Mouse (Mus musculus): ENCODE data around the gene Polr3gl. TPM values are rescaled to one million over a fixed set of nuclear protein-coding genes. Genes with fewer than 3 reads are reported as not detected.

Polr3gl gene
- 111 and 129 TPM in 2 replicates for polyA plus RNA-seq (2012; ENCODE audit: insufficient read depth, insufficient read length, missing spikeins)

- Histone ChIP-seq H3K4me3 (ENCODE audit: insufficient read depth, low read length) (peak within 1 kb of the TSS; percentile 80), H3K27ac (ENCODE audit: insufficient read depth, low read depth, low read length) (peak within 1 kb of the TSS; percentile 87), H3K4me1 (ENCODE audit: control insufficient read depth, insufficient read depth, low read length) (peaks cover 27% of the 10 kb centered on the region)
- TF ChIP-seq CTCF (IDR thresholded peaks at IDR 0.05; ENCODE audit: low read depth, low read length) (peak; percentile 62), POLR2A (IDR thresholded peaks at IDR 0.05; ENCODE audit: borderline replicate concordance, low read depth, low read length) (0 out of 2 replicates have a peak, but pooled peaks have one; percentile 21)
These were observed at the start of gene Polr3gl for GRCm38 (mm10) chr3:96593790-96594560. TSS of gene Polr3gl (minus strand) at chr3:96594181.

DNA sequence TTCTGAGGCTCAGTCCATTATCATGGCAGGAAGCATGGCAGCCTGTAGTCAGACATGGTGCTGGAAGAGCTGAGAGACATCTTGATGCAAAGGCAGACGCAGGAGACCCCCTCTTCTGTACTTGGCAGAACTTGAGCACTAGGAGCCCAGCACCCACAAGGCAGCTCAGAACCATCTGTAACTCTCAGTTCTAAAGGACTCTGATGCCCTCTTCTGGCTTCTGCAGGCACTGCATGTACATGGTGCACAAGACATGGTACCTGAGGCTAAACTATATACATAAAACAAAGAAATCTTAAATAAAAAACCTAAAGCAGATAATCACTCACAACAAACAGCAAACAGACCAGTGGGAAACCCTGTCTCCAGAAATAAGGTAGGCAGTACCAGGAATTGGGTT is 45.2 kb upstream of the Polr3gl start:
- Histone ChIP-seq H3K4me3 (ENCODE audit: insufficient read depth, low read length) (no peak overlapping the region), H3K27ac (ENCODE audit: insufficient read depth, low read depth, low read length) (no peak overlapping the region), H3K4me1 (ENCODE audit: control insufficient read depth, insufficient read depth, low read length) (peaks cover 5% of the 10 kb centered on the region)
- TF ChIP-seq CTCF (IDR thresholded peaks at IDR 0.05; ENCODE audit: low read depth, low read length) = peak; percentile 57
- TF ChIP-seq POLR2A (IDR thresholded peaks at IDR 0.05; ENCODE audit: borderline replicate concordance, low read depth, low read length) = no peak

DNA sequence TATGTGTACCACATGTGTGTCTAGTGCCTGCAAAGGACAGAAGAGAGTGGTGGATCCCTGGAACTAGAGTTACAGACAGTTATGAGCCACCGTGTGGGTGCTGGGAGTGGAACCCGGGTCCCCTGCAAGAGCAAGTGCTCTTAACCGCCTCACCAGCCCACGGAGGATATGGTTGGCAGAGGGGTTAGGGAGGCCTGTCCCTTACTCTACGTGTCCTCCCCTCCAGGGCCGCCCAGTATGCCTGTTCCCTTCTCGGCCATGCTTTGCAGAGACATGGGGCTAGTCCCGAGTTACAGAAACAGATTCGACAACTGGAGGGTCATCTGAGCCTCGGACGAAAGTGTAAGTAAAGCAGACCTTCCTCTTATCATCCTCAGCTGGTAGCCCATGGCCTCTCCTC is 42.5 kb upstream of the Polr3gl start:
- TF ChIP-seq CTCF (IDR thresholded peaks at IDR 0.05; ENCODE audit: low read depth, low read length) (no peak), POLR2A (IDR thresholded peaks at IDR 0.05; ENCODE audit: borderline replicate concordance, low read depth, low read length) (no peak)
- H3K4me3 ChIP-seq (ENCODE audit: insufficient read depth, low read length) = peak overlapping the region; percentile 87
- H3K4me1 ChIP-seq (ENCODE audit: control insufficient read depth, insufficient read depth, low read length) = peaks cover 9% of the 10 kb centered on the region
- no peak overlapping the region for H3K27ac ChIP-seq (ENCODE audit: insufficient read depth, low read depth, low read length)

DNA sequence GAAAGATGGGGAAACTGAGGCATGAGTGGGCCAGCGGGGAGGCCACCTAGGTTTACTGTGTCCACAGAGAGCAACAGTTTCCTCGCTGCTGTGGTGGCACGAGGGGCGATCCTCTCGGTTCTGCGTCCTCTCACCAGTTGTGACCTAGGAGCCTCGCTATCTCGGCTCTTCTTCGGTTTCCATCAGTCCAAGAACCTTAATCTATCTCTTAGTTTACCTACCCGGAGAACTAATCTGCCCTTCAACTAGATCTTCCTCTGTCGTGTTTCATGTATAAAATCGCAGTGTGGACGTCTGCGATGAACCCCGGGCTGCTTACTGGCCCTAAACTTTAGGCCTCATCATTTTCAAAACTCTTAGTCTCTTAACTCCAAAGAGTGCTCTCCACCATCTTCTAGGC is 41.9 kb upstream of the Polr3gl start:
- Histone ChIP-seq H3K4me3 (ENCODE audit: insufficient read depth, low read length) (peak overlapping the region; percentile 87), H3K4me1 (ENCODE audit: control insufficient read depth, insufficient read depth, low read length) (peaks cover 9% of the 10 kb centered on the region), H3K27ac (ENCODE audit: insufficient read depth, low read depth, low read length) (peak overlapping the region; percentile 79)
- TF ChIP-seq POLR2A (IDR thresholded peaks at IDR 0.05; ENCODE audit: borderline replicate concordance, low read depth, low read length) (no peak), CTCF (IDR thresholded peaks at IDR 0.05; ENCODE audit: low read depth, low read length) (no peak)

DNA sequence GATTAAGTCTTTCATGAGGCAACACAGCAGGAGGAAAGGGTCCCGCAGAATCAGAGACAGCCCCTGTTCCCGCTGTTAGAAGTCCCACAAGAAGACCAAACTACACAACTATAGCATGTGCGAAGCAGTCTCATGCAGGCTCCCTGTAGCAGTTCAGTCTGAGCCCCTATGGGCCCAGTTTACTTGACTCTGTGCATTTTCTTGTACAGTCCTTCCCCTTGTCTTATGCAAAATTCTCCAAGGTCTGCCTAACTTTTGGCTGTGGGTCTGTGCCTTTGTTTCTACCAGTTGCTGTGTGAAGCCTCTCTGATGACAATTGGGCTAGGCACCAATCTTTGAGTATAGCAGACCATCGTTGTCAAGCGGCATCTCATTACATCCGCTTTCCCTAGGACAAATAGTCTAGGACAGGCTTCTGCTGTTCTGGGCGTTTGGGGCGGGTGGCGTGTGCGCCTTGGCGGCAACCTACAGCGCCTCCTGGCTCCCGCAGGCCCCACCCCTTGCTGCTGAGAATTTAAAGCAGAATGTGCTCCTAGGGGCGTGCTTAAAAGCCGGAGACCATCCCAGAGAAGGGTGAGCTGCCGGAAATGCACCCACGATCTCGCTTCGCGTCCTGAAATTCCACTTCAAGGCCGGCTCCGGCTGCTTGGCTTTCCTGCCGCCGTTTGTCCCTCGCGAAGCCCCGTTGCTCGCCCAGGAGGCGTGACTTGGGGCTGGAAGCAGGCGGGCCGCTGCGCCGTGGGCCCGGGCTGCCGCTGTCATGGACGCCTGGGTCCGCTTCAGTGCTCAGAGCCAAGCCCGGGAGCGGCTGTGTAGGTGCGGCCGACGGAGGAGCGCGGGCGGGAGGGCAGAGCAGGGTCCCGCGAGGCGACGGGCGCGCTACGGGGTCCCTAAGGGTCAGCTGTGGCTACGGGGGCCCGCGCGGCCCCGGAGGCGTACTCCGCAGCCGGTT is 41.2 kb upstream of the Polr3gl start, which contains the start of the genes Pex11b and Gm42957:
Gene Pex11b (plus strand): TSS at position 449 of the 952 bp plus-strand sequence.
Gene Gm42957 (plus strand): TSS at position 547 of the 952 bp plus-strand sequence.
- peak within 1 kb of the TSS; percentile 87 for H3K4me3 ChIP-seq (ENCODE audit: insufficient read depth, low read length)
- no peak for TF ChIP-seq CTCF (IDR thresholded peaks at IDR 0.05; ENCODE audit: low read depth, low read length)
- no peak for TF ChIP-seq POLR2A (IDR thresholded peaks at IDR 0.05; ENCODE audit: borderline replicate concordance, low read depth, low read length)
- peaks cover 11% of the 10 kb centered on the region for H3K4me1 ChIP-seq (ENCODE audit: control insufficient read depth, insufficient read depth, low read length)
- H3K27ac ChIP-seq (ENCODE audit: insufficient read depth, low read depth, low read length) = peak within 1 kb of the TSS; percentile 79

DNA sequence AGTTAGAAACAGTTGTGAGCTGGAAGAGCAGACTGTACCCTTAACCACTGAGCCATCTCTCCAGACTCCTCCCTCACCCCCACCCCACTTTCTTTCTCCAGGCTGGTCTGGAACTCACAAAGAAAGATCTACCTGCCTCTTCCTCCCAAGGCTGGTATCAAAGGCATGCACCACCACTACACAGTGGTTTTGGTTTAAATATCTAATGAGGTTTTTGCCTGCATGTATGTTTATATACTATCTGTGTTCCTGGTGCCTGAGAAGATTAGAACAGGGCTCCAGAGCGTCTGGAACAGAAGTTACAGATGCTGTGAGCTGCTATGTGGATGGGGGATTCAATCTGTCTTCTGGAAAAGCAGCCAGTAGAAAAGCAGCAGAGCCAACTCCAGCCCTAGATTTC is 40.0 kb upstream of the Polr3gl start:
- no peak overlapping the region for H3K27ac ChIP-seq (ENCODE audit: insufficient read depth, low read depth, low read length)
- no peak overlapping the region for H3K4me3 ChIP-seq (ENCODE audit: insufficient read depth, low read length)
- peaks cover 11% of the 10 kb centered on the region for H3K4me1 ChIP-seq (ENCODE audit: control insufficient read depth, insufficient read depth, low read length)
- TF ChIP-seq CTCF (IDR thresholded peaks at IDR 0.05; ENCODE audit: low read depth, low read length) (no peak), POLR2A (IDR thresholded peaks at IDR 0.05; ENCODE audit: borderline replicate concordance, low read depth, low read length) (no peak)

- TF ChIP-seq CTCF (IDR thresholded peaks at IDR 0.05; ENCODE audit: low read depth, low read length) (no peak), POLR2A (IDR thresholded peaks at IDR 0.05; ENCODE audit: borderline replicate concordance, low read depth, low read length) (no peak)
- Histone ChIP-seq H3K27ac (ENCODE audit: insufficient read depth, low read depth, low read length) (no peak overlapping the region), H3K4me3 (ENCODE audit: insufficient read depth, low read length) (no peak overlapping the region), H3K4me1 (ENCODE audit: control insufficient read depth, insufficient read depth, low read length) (peaks cover 13% of the 10 kb centered on the region)
These were observed 38.1 kb upstream of the Polr3gl start for GRCm38 (mm10) chr3:96632058-96632457.

DNA sequence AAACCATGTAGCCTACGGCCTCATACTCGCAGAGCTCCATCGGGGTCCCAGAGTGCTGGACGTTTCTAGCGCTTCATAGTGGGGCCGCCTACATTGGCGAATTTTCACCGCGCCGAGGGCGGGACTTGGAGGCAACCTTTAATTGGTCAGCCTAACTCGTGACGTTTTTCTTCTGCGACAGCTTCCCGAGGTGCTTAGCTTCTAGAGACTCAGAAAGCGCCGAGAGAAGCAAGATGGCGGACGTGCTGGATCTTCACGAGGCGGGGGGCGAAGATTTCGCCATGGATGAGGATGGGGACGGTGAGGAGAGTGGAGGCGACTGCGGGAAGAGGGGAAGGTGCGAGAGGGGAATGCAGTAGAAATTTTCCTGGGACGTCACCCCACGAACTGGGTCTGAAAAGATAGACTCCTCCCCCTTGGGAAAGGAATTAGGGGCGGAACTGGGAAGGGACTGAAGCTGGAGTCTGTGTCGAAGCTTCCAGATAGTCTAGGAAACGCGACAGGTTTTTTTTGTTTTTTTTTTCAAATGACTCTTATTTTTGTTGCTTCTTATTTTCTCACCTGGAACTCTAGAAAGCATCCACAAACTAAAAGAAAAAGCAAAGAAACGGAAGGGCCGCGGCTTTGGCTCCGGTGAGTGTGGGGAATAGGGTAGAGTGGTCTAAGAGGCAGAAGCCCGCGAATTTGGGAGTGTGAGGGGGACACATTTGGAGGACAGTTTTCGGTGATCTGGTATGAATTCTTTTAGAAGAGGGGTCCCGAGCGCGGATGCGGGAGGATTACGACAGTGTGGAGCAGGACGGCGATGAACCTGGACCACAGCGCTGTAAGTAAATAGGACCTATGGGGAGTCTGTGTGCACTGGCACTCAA is 36.0 kb upstream of the Polr3gl start, which contains the start of gene Rbm8a:
Gene Rbm8a (plus strand): TSS at position 205 of the 872 bp plus-strand sequence.
- TF ChIP-seq CTCF (IDR thresholded peaks at IDR 0.05; ENCODE audit: low read depth, low read length) (no peak), POLR2A (IDR thresholded peaks at IDR 0.05; ENCODE audit: borderline replicate concordance, low read depth, low read length) (no peak)
- Histone ChIP-seq H3K27ac (ENCODE audit: insufficient read depth, low read depth, low read length) (peak within 1 kb of the TSS; percentile 80), H3K4me1 (ENCODE audit: control insufficient read depth, insufficient read depth, low read length) (peaks cover 11% of the 10 kb centered on the region; the same call in 1 of the 2 replicates), H3K4me3 (ENCODE audit: insufficient read depth, low read length) (peak within 1 kb of the TSS; percentile 97)

DNA sequence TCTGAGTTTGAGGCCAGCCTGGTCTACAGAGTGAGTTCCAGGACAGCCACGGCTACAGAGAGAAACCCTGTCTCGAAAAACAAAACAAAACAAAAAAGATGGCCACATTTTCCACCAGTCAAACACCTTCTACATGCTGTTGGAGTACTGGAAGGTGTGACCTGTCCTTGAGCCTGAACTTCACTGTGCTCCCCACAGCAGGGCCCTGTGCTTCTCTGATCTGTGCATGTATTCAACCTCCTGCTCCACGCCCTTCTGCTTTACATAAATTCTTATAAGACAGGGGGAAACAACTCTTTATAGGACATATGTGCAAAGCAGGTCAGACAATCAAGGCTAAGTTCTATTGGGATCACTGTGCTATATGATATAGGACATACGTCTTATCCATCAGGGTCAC is 29.2 kb upstream of the Polr3gl start:
- TF ChIP-seq POLR2A (IDR thresholded peaks at IDR 0.05; ENCODE audit: borderline replicate concordance, low read depth, low read length) (no peak), CTCF (IDR thresholded peaks at IDR 0.05; ENCODE audit: low read depth, low read length) (no peak)
- Histone ChIP-seq H3K4me3 (ENCODE audit: insufficient read depth, low read length) (no peak overlapping the region), H3K4me1 (ENCODE audit: control insufficient read depth, insufficient read depth, low read length) (no peaks in the 10 kb centered on the region), H3K27ac (ENCODE audit: insufficient read depth, low read depth, low read length) (no peak overlapping the region)
